In the genomic region with DNA sequence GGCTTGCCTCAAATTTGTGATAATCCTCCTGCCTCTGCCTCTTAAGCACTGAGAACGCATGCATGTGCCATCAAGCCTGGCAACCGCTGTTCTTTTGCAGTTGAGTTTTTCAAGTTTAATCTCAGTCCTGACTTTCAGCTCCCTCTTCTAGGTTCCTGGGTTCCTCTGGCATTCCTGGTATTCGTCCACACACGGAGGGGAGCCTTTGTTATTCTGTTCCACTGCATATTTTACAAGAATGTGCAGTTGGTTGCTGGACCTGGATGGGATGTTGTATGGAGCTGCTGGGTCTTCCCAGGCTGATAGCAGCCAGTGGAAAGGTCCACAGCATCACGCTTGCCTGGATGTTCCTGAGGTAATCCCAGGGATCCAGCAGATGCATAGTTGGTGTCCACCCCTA, we compare ENCODE assay signal across 15 mouse cellular contexts.
"Had no signal": no experiment of that assay in that cellular context is flagged by ENCODE, and none has a peak within 500 bp of the region (broad histone marks: within the 10 kb centered on the region; RNA-seq: fewer than 3 reads in every experiment).

No protein-coding gene starts in this region.

- H3K36me3 ChIP-seq: liver, embryonic 13.5 days; midbrain, embryonic 12.5 days; neural tube, embryonic 13.5 days had no signal

- H3K27ac ChIP-seq: kidney, postnatal 0 days; left cerebral cortex, adult 2 months; stomach, postnatal 0 days had no signal

- H3K4me3 ChIP-seq: left cerebral cortex, adult 2 months; liver, embryonic 13.5 days; midbrain, embryonic 12.5 days; myocyte; neural tube, embryonic 13.5 days had no signal

- H3K27me3 ChIP-seq: liver, embryonic 13.5 days; midbrain, embryonic 12.5 days; neural tube, embryonic 13.5 days had no signal

- H3K9me3 ChIP-seq: liver, embryonic 13.5 days; midbrain, embryonic 12.5 days; neural tube, embryonic 13.5 days had no signal

- DNase-seq: kidney, adult 18-20 months; layer of hippocampus, postnatal 36 days; liver, embryonic 13.5 days; lung, adult 2 months; lung, postnatal 14 days; lung, postnatal 4 days; right cerebral cortex, postnatal 4 days; thymus, adult 2 months; thymus, postnatal 14 days had no signal
